Mouse (Mus musculus) adrenal gland (tissue): ENCODE results near the gene Trpc5.

Experiments
- intact Hi-C: fragments of 180-260 bp; cut with DNase I; formaldehyde crosslinking; loops from one replicate; pipeline ENCODE4 v1.15.1; 2025
- long read RNA-seq, 2 experiments: library from polyadenylated mRNA; unstranded; transcript quantifications; one replicate each; pipeline ENCODE4 v2.0.0; 2020; ENCODE audit warnings: borderline replicate concordance in 1 of 2; ENCODE audit not compliant: insufficient replicate concordance in 1 of 2

Gene Trpc5
- long read RNA-seq, experiment 1, partial matches to known transcripts = 0 of 1 reads
- long read RNA-seq, experiment 1, other reads (novel, unspliced or antisense) = 1 of 1 reads
- long read RNA-seq, experiment 2, partial matches to known transcripts = 0 of 1 reads
- long read RNA-seq, experiment 2, other reads (novel, unspliced or antisense) = 1 of 1 reads

DNA sequence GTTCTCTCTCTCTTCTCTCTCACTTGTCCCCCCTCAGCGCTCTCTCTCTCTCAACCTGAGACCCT is at the start of gene Trpc5:
Gene Trpc5, minus strand, starts transcription at position 39 of the 65 bp plus-strand sequence.
- intact Hi-C loops = no loop called here

DNA sequence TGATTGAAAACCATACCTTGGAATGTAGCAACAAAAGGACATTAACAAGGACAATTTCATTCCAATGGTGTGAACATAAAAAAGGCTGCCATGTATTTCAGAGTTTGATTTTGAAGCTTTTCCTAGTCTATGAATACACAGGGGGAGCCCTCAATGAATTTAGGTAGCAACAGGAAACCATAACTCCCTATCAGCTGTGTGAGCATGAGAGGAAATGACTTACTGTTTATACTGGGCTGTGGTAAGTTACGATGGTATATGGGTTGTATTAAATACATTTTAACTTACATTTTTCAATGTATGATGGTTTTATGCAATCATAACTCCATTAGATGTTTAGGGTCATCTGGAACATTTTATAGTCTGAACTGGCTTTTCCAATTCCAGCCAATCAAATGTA is 28.4 kb upstream of the Trpc5 start:
- intact Hi-C loops = no loop called here

DNA sequence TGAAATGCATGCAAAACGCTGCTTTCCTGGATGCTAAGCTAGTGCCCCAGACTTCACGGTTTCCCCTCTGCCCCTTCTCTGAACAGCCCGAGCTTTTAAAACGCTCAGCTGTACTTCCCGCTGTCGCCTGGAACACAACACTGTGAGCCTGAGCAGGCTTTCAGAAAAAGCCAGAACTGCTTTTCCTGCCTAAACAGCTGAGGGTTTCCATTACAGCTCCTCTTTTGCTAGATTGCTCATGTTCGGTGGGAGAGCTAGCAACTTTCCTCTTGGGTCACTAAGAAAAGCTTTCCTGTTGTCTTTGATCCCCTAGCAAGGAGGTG is 1.8 kb upstream of the Trpc5 start:
- intact Hi-C loops = no loop called here

DNA sequence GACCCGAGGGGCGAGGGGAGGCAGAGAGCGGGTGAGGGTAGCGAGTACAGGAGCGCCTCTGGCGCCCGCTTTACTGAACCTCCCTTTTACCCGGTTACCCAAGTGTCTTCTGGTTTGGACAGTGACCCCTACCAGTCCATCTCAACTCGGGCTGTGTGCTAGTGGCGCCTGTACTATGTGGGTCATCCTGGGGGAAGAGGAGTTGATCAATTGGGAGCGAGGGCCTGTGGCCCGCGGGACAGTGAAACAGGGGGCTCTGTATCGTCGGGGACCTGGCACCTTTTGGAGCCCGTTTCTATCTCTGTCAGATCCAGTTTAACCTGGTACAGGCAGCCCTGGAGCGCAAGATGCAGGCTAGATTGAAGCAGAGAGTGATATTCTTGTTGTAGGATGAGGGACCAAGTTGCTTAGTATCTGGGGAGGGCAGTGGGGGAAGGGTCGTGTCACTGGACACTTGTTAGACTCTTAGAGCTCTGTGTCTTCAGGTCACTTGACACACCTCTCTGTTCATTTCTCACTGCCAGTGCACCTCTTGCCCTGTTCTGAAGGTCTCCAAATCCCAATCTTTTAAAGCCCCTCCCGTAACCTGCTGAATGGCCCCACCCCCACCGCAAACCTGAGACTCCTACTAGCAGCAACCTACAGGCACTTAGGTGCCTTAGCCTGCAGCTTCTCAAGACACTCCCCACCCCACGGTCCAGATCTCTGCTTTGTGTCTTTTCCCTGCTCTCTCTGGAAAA is 1.3 kb upstream of the Trpc5 start:
- intact Hi-C loops = no loop called here

DNA sequence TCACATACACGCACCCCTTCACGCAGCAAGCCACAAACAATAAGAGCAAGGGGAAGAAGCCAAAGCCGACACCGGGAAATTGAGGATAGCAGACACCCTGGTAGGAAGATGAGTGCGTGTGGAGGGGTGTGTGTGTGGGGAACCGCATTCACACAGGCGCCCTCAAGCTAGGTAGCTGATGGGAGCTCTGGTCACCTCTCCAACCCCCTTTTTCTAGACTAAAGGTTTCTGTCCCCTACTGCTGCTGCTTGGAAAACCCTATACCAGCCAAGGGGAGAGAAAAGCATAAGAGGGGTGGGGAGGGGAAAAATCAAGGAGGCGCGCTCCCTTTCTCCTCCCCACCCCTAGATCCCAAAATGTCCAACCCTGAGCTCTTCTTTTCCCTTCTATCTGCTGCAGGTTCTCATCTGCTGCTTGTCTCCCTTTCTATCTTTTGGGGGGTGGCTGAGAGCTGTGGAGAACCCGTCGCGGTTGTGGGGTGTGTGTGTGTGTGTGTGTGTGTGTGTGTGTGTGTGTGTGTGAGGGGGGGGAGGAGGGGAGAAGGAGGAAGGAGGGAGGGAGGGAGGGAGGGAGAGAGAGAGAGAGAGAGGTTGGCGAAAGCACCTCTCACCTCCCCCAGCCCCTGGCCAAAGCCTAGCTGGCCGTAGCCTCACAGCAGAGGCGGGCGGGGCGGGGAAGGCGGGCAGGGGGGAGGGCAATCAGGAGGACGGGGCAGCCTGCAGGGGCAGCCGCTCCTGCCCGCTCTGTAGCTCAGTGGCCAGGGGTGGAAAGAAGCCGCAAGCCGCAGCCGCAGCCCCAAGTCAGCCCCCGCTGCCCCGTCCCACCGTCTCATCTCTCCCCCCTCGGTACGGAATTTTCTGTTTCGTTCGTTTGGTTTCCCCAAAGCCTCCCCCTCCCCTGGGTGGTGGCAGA is 483 bp upstream of the Trpc5 start, which contains the start of gene Rtl4:
Gene Rtl4, plus strand, starts transcription at position 701 of the 912 bp plus-strand sequence.
- intact Hi-C loops = no loop called here

DNA sequence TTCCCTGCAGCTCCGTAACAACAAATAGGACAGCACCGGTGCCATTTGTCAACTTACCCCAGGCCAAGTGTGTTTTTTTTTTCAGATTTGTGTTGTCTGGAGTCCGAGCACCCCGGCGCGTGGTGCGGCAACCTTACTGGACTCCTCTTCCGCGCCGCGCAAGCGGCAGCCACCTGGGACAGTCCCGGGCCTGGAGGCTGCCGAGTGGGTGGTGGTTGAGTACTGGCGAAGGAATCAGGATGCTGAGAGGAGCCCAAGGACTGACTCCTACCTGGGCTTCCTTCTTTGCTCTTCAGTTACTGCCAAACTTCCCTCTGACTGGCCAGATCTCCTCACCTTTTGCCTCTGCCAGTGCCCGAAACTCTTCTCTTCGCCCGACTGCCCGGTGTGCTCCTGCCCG is 238 bp downstream of the Trpc5 start:
- intact Hi-C loops = no loop called here

DNA sequence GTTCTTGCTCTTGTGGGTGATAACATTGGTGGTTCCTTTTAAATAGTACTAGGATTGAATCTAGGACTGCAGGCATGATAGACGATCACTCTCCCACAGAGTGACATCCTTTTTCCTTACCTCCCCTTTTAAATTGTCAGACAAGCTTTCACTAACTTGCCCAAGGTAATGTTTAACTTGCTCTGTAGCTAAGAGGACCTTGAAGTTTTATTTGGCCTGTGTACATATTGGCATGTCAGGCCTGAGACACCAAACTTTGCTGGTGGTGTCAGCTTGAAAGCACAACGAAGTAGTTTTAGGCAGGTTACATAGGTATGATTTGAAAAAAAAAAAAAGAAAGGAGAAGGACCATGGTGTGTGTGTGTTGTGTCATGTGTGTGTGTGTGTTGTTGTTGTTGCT is 35.8 kb downstream of the Trpc5 start:
- intact Hi-C loops = no loop called here

DNA sequence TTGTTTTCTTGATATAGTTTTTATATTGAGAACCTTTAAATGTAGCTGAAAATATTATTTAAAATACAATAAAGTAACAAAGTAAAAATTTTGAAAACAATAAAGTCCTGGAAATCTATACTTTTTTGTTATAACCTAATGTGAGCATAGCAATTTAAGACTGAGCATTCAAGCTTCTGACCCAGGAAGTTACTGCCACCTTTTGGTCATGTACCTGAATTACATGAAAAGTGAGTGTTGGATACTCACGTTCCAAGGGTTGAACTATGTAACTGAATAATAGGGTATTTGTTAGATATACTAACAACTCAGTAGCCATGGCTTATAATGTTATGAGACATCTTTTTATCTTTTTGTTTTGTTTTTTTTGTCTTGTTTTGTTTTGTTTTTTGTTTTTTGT is 42.6 kb downstream of the Trpc5 start:
- intact Hi-C loops = loop anchor here (1.0 kb wide), 1 partner anchor 242 kb away; no protein-coding TSS in a partner anchor

DNA sequence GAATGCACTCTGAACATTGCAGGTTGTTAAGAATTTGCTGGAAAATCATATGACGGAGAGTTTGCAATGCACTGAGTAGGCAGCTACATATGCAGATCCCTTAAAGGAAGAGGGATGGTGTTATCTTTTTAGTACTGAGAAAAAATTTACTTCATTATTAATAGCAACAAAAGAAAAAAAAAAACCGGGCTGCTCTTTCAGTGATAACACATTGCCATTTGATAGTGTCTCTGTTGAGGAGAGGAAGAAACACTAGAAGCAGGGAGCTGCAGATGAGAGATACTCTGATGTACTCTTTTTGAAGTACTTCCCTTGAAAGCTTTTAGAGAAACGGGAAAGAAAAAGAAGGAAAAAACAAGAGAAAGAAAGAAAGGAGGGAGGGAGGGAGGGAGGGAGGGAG is 43.2 kb downstream of the Trpc5 start:
- intact Hi-C loops = loop anchor here (1.0 kb wide), 1 partner anchor 241 kb away; no protein-coding TSS in a partner anchor

DNA sequence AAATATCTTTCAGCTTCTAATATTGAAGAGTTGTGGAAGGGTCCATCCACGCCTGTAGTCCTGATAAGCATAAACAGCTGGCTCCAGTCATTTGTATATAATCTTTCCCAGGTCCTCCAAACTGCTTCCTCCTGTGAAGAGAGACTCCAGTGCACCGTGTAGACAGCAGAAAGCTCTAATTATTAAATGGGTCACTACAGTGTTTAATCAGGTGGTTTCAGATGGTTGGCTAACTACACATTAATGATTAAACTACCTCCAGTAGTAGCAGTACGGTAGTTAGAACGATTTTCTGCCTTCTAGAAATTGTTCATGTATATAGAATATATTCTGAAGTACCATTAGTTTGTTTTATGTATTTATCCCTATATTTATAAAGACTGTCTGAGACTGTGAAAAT is 75.2 kb downstream of the Trpc5 start:
- intact Hi-C loops = no loop called here

DNA sequence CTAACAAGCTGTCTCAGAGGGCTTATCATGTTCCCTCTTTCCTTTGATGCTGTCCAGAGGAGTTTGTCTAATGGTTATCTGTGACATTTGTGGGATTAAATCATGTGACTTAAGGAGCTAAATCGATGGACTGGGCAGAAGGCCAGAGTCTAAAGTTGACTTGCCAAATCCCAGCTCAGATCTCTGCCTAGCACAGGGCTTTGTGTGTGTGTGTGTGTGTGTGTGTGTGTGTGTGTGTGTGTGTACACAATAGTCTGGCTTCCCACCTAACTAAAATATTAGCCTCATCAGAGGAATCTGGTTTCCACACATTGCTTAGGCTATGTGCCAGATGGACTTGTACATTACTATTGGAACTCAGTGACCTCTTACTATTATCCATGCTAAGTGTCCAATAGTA is 151.5 kb downstream of the Trpc5 start:
- intact Hi-C loops = no loop called here

DNA sequence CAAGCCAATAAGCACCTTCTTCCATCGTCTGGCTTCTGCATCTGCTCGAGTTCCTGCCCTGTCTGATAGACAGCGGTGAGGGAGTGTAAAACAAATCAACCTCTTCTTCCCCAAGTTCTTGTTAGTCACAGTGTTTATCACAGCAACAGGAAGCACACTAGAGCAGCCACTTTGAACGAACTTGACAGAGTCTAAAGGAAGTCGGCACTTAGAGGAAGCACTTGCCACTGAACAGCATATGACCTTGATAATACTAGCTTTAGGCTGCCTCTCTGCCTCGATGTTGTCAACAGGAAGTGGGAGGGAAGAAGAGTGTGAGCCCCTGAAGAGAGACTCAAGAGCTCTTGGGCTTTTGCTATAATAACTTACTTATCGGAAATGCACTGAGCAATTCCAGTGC is 161.9 kb downstream of the Trpc5 start:
- intact Hi-C loops = no loop called here

DNA sequence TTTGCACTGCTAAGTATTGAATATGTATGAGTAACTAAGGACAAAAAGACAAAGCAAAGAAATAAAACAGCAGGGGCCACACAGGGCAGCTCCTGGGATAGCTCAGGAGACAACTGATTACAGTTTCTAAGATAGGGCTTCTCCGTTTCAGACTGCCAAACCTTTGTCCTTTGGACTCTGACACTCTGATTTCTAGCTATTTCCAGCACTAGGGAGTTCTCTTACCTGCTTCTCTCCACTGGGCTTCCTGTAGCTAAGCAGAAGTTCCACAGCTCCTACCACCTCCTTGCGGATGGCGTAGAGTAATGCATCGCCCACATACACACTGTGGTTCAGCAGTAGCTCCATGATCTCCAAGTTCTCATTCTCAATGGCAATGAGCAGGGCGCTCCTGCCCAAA is 164.7 kb downstream of the Trpc5 start:
- intact Hi-C loops = no loop called here

DNA sequence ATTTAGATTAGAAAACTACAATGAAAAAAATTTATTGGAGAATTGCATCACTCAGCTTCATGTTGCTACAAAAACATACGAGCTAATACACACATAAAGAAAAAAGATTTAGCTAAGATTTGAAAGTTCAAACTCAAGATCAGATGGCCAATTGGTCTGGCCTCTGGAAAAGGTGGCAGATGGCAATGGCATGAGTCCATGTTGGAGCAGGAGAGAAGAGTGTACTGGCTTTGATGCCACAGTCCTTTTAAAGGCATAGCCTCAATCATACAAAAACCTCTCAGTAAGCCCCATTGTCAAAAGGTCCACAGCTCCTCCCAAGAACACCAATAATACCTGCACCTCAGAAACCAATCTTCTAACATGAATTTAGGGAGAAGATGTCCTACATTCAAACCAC is 196.6 kb downstream of the Trpc5 start:
- intact Hi-C loops = no loop called here

DNA sequence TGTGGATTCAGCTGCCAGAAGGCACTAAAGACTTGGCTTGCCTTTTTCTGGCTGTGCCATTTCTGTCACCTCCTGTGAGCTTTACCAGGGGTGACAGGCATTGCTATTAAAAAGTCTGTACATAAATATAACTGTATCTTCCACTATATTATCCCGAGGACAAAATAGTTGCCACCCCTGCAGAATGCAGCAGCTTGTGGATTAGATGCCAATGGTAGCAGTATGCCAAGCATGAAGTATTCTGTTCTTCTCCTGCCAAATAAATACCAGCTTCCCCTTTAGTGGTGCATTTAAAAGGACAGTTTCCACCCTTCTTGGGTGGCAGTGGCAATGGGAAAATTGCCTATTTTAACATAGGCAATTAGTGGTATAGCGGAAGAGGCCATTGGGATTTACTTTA is 223.6 kb downstream of the Trpc5 start:
- intact Hi-C loops = no loop called here

DNA sequence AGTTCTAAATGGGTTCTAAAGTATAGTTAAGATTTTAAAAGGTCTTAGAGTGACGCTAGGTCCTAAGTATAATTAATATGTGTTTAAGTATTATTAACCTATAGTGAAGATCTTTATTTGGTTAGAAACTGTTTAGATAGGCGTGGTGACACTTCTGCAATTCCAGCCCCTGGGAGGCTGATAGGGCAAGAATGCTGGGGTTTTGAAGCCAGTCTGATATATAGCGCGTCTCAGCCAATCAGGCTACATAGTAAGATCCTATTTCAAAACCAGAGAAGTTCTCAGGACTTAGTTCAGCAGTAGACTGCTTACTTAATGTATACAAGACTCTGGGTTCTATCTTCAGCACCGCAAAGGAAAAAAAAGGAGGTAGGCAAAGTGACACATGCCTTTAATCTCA is 231.7 kb downstream of the Trpc5 start, which contains the start of gene Trpc5os:
Gene Trpc5os, plus strand, starts transcription at position 301 of the 400 bp plus-strand sequence.
- intact Hi-C loops = no loop called here

DNA sequence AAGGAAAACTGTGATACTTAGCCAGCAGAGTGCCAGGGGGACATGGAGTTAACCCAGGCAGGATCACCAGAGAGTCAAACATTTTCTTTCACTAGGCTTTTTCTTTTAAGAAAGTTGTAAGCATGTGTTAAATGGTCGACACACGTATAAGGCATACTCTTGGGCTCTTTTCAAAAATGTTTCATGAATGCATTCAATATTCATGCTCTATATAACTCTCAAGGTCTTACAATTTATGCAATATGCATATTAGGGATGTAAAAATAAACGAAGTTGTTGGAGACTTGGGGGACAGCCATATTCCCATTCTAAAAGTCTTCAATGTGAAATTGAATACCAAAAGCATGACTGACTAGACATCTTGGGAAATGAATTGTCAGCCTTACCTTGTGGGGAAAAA is 264.1 kb downstream of the Trpc5 start:
- intact Hi-C loops = no loop called here

DNA sequence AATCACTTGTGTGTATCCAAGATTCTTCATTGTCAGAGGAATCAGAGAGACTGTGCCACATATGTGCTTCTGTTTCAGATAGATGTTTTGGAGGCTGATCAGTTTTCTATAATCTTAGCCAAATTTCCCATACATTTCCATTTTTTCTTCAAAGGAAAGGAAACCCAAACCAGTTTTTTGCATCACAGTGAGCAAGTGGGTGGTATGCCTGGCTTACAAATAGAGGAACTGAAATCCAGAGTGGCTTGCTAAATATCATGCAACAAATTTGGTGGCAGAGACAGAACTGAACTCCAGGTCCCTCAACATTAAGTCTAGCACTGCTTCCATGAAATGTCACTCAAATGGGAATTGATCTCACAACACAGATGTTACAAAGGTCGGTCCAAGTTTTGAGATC is 266.9 kb downstream of the Trpc5 start:
- intact Hi-C loops = no loop called here

DNA sequence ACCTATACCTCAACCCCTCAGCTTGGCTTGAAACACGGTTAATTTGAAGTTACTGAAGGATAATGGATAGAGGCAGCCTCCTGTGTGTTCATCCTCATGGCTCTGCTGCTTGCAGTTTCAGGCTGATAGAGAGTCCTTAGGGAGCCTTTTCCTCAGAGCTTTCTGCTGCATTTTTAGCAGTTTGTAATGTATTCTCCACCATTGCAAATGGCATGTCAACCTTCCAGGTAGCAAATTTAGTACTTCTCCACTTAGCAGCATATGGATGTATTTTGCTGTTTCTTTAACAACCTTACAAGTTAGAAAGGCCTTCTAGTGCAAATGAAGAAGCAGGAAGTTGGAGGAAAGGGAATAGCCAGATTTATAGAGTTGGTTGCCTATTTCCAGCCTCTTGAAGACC is 267.7 kb downstream of the Trpc5 start:
- intact Hi-C loops = no loop called here

DNA sequence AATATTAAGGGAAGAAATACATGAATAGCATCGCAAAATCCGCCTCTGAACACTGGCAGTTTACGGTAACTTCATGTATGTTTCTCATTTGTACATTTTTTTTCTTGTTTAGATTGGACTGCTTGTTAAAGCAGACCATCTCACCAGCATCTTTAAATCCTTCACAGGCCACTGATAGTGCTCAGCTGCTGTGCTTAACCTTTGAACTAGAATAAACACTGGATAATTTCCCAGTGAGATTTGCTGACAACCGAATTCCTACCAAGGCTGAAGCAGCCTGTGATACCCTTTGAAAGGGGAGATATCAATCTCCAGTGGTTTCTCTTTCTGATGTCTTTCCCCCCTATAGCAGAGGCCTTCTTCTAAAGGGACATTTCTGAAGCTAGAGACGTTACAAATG is 279.9 kb downstream of the Trpc5 start:
- intact Hi-C loops = loop anchor here (10.0 kb wide), 1 partner anchor 897 kb away; no protein-coding TSS in a partner anchor

DNA sequence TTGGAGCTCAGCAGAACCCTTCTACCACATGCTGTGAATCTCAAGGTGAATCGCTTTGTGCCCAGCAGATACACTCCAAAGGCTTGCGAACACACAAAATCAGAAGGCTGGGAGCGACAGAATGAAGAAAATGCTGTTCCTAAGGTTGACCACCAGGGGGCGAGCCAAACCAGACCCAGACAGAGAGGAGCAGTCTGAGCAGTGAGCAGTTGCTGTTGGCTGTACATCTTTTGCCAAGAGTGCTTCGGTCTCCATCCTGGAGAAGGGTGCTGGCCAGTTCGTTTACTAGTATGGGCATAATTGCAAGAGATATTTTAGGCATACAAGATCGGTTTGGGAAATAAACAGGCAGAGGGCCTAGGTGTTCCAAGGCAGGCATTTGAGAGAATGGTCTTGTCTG is 284.5 kb downstream of the Trpc5 start:
- intact Hi-C loops = loop anchor here (1.0 to 10.0 kb wide), 2 partner anchors 242 to 901 kb away; no protein-coding TSS in a partner anchor

DNA sequence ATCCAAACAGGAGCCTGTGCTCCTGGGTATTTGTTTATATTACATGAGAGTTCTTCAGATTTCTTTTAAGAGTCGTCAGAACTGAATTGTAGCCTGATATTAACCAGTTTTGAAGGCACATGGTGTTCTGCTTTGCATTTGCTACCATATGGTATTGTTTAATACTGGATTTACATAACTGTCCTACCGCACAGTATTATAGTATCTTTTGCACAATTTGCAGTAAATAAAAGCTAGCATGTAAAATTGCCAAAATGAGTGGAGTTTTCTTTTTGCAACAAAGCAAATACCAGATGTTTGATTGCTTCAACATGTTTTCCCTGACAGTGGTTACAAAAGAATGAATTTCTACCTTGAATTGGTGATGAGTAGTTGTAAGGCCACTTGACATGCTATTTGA is 313.8 kb downstream of the Trpc5 start:
- intact Hi-C loops = no loop called here

DNA sequence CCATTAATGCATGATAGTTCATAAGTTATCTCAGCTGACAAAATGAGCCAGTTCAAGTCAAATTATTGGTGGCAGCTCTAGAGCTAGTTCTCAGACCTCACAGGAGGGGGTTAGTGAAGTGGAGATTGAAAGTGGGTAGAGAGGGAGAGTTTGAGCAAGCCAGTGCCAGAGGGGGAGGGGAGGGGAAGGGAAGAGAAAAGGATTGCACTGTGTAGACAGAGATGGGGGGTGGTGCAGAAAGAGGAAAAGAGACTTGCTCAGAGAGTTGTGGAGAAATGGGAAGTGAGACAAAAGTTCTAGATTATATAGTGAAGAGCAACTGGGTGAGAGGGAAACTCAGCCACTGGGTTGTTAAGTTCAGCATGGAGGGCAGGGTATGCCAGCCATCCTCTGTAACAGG is 349.6 kb downstream of the Trpc5 start:
- intact Hi-C loops = no loop called here
